Mouse (Mus musculus) testis, adult 2 months (tissue): ENCODE results near the gene Apol9a. TPM values are rescaled to one million over a fixed set of nuclear protein-coding genes. Genes with fewer than 3 reads are reported as not detected.
"Not testable (repeated sequence)": the region's sequence is repeated elsewhere in the genome, so short reads cannot be mapped to it uniquely, and the experiment has no call there.

ENCODE experiments used
- H3K27ac ChIP-seq: fragments of 200-500 bp; 2 replicates; pipeline ENCODE4 v1.5.1; 2012; ENCODE audit warnings: low read depth, low read length; ENCODE audit not compliant: control insufficient read depth, insufficient read depth
- H3K27me3 ChIP-seq: fragments of 200-500 bp; 2 replicates; pipeline ENCODE4 v1.6.1; 2012; ENCODE audit warnings: mild to moderate bottlenecking, low read length, moderate library complexity; ENCODE audit not compliant: control insufficient read depth, insufficient read depth
- H3K36me3 ChIP-seq: fragments of 200-500 bp; 2 replicates; pipeline ENCODE4 v1.6.1; 2012; ENCODE audit warnings: mild to moderate bottlenecking, low read length; ENCODE audit not compliant: control insufficient read depth, insufficient read depth
- H3K4me1 ChIP-seq: fragments of 200-500 bp; 2 replicates; pipeline ENCODE4 v1.6.1; 2012; ENCODE audit warnings: low read length; ENCODE audit not compliant: control insufficient read depth, insufficient read depth
- H3K4me3 ChIP-seq: fragments of 200-500 bp; 2 replicates; pipeline ENCODE4 v1.5.1; 2012; ENCODE audit warnings: low read depth, mild to moderate bottlenecking, low read length, moderate library complexity, mixed read lengths; ENCODE audit not compliant: control insufficient read depth
- CTCF ChIP-seq: fragments of 200-500 bp; IDR thresholded peaks from 2 replicates; pipeline ENCODE4 v1.5.1; 2012; ENCODE audit warnings: low read depth, mild to moderate bottlenecking, inconsistent platforms, low read length, moderate library complexity; ENCODE audit not compliant: control insufficient read depth, insufficient read depth, insufficient replicate concordance
- POLR2A ChIP-seq: fragments of 200-500 bp; IDR thresholded peaks from 2 replicates; pipeline ENCODE4 v1.6.1; 2012; ENCODE audit warnings: low read depth, mild to moderate bottlenecking, inconsistent platforms, low read length, moderate library complexity; ENCODE audit not compliant: control insufficient read depth
- polyA plus RNA-seq: library from polyadenylated mRNA; depleted of rRNA; stranded (reverse); fragments of >200 nt; gene quantifications from 2 replicates; pipeline ENCODE4 v1.2.3, GENCODE M21; 2012

The Apol9a gene
- polyA plus RNA-seq, 1 experiment, result 0.07 TPM

- not testable (repeated sequence) for H3K36me3 ChIP-seq, H3K4me1 ChIP-seq, H3K27ac ChIP-seq, H3K27me3 ChIP-seq, H3K4me3 ChIP-seq
- peak; percentile 32; the same call in 1 of the 2 replicates for TF ChIP-seq CTCF
Observed at GRCm38 (mm10) chr15:77399027-77399426, 11.9 kb downstream of the Apol9a start, which contains the start of gene Apol7a. Apol7a (minus strand) TSS chr15:77399110.

DNA sequence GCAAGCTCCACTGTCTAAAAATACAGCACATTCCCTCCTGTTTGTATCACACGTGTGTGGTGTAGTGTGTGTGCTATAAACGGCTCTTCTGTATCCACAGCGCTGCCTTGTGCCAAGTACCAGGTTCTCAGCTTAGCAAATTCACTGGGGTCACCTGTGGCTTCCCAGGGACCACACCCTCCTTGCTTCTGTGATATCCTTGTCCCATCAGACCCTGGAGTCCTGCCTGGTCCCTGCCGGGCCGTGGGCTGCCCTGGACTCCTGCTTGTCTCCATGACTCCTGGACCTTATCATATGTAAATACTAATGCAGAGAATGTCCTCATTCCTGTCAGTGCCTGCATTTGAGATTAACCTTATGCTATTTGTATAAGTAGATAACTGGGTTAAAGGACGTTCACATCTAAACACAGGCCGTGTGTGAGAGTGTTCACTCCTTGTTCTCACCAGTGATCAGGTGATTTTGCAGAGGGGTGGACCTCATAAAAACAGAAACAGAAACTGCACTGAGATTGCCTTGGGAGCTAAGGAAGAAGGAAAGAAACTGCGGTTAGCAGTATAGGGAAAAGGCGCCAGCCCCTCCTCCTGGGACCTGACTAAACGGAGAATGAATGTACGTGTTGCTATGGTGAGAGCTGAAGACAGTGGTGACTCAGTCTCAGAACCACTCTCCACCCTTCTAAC is 13.3 kb downstream of the Apol9a start:
- H3K27me3 ChIP-seq, H3K4me3 ChIP-seq, H3K27ac ChIP-seq, H3K4me1 ChIP-seq, H3K36me3 ChIP-seq: not testable (repeated sequence)

- H3K36me3 ChIP-seq, H3K4me3 ChIP-seq, H3K27ac ChIP-seq, H3K4me1 ChIP-seq, H3K27me3 ChIP-seq: not testable (repeated sequence)
Observed at GRCm38 (mm10) chr15:77393832-77394231, 17.1 kb downstream of the Apol9a start.

DNA sequence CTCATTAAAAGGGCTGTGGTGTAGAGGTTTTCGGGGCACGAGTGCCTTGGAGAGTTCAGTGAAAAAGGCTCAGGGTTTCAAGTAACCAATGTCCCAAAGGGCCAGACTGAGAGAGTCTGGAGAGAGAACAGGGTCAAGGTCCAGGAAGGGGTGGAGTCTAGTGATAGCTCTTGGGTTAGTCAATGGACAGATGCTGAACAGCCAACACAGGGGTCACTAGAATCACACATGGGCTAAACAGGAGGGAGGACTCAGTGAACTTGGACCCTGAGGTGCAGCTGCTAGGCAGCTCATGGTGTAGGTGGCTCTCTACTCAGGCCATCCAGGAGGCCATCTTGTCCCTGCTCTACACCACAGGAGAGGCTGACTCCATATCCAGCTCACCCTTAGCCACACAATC is 23.5 kb downstream of the Apol9a start:
- Histone ChIP-seq H3K4me3 (no peak overlapping the region), H3K27me3 (no peaks in the 10 kb centered on the region), H3K36me3 (no peaks in the 10 kb centered on the region), H3K27ac (no peak overlapping the region), H3K4me1 (no peaks in the 10 kb centered on the region)
- TF ChIP-seq CTCF, result no peak
- TF ChIP-seq POLR2A, result no peak

DNA sequence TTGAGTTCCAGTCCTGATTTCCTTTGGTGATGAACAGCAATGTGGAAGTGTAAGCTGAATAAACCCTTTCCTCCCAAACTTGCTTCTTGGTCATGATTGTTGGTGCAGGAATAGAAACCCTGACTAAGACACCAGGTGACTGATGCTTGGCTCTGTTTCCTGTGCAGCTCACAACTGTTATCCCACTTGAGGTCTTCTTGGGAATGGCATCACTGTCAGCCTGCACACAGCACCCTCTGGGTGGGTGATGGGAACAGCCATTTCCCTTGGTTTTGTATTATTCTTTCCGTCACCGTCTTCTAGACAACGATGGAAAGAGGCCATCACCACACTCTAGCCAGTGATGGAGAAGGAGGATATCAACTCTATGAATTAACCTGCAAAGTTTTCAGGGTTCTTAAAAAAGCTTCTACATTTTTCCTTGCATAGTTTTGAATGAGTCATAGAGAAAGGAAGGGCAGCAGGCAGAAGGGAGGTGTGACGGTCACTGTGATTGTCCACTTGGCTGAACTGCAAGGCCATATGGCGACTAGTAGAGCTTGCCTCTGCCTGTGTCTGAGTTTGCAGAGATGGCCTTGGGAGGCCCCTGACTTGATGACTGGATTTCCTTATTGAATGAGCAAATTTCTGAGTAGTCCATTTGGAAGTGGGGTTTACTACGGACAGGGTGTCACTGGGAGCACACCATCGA is 26.4 kb downstream of the Apol9a start:
- Histone ChIP-seq H3K4me1 (no peaks in the 10 kb centered on the region), H3K27me3 (no peaks in the 10 kb centered on the region), H3K4me3 (no peak overlapping the region), H3K36me3 (no peaks in the 10 kb centered on the region), H3K27ac (no peak overlapping the region)
- TF ChIP-seq POLR2A, result no peak
- no peak for TF ChIP-seq CTCF

- Histone ChIP-seq H3K27me3 (no peaks in the 10 kb centered on the region), H3K27ac (no peak overlapping the region), H3K36me3 (no peaks in the 10 kb centered on the region), H3K4me1 (no peaks in the 10 kb centered on the region), H3K4me3 (no peak overlapping the region)
- TF ChIP-seq POLR2A (no peak), CTCF (no peak)
Observed at GRCm38 (mm10) chr15:77382880-77383279, 28.1 kb downstream of the Apol9a start.

- Histone ChIP-seq H3K4me3 (no peak overlapping the region), H3K27me3 (no peaks in the 10 kb centered on the region), H3K36me3 (no peaks in the 10 kb centered on the region), H3K4me1 (no peaks in the 10 kb centered on the region), H3K27ac (no peak overlapping the region)
- TF ChIP-seq CTCF (peak; percentile 8; the same call in 1 of the 2 replicates), POLR2A (no peak; the same call in 1 of the 2 replicates)
Observed at GRCm38 (mm10) chr15:77382271-77382850, 28.6 kb downstream of the Apol9a start.
